Mouse (Mus musculus): ENCODE data around the gene Sgta. TPM values are rescaled to one million over a fixed set of nuclear protein-coding genes. Genes with fewer than 3 reads are reported as not detected.

Gene Sgta
- 104 and 170 TPM in 2 replicates for polyA plus RNA-seq (2012; ENCODE audit: low replicate concordance)

DNA sequence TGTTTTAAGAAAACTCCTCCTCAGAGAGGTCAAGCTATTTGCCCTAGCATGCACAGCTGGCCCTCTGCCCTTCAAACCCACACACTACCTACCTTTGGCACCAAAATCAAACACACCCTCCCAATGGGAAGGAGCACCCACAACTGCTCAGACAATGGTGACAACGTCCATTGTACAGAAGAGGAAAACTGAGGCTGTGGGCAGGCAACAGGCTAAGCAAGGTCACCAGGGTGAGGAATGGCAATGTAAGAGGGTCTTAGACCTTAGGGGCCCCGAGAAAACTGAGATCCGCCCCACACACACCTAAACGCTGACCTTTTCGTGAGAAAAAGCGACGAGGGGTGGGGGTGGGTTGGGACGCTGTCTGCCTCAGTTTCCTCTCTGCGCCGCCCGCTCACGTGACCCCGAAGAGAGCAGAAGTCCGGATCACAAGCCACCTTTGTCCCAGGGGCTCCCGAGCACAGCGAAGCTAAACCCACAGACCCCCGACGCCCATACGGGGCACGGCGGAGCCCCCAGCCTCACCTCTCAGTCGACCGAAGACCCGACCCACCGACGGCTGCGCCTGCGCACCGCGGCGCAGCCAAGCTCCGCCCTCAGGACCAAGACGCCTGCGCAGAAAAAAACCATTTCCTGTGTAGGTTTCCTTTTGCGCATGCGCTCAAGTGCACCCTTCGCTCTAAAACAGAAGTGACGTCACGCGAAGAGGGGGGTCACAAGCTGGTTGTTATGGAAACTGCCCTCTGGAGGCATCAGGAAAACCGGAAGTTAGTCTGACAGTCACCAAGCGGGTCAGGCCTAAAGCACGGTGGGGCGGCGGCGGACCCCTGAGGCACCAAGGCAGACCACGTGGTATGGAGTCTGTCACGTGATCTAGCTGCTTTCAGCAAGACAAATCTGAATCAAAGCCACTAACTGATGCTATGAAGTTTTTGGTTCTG, at the start of gene Sgta:
Gene Sgta, minus strand, starts transcription at position 579 of the 941 bp plus-strand sequence.

DNA sequence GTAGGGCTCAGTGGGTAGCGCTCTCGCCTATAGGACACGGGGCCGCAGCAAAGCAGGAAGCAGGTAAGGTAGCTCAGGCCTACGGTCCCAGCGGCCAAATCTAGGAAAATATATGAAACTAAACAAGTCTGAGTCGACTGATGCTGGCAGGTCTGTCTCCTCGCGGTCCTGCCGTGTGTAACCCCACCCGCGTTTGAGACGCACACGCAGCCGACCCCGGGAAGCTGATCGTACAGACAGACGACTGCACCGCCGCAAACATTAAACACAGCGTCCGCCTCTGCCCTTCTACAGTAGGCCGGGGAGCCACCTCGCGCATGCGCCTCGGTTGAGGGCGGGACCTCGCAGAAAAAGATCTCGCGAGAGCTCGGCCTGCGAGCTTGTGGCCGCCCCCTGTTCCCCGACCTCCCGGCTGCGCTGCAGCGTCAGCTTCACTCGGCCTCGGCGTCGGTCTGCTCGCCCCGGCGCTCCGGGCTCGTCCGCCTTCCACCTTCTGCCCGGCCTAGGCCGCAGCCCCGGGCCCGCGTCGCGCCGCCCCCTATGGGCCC, 45.7 kb upstream of the Sgta start, which contains the start of gene Map2k2:
Gene Map2k2, plus strand, starts transcription at position 351 of the 548 bp plus-strand sequence.

DNA sequence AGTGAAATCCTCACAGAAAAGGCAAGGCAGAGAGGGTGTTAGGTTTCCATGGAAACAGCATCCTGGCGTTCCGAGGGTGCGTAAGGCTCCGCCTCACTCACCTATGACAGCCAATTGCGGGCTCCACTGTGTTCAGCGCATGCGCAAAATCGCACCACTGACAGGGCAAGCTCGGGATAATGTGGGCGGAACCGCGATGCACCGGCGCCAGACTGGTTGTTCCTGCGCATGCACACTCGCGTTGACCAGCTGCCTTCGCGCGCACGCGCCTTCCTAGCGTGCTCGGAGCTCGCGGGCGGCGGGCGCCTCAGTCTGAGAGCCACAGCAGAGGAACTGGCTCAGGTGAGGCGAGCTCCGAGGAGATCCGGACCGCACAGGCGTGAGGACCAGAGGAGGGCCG, 9.9 kb upstream of the Sgta start, which contains the start of gene Thop1:
Gene Thop1, plus strand, starts transcription at position 200 of the 400 bp plus-strand sequence.

DNA sequence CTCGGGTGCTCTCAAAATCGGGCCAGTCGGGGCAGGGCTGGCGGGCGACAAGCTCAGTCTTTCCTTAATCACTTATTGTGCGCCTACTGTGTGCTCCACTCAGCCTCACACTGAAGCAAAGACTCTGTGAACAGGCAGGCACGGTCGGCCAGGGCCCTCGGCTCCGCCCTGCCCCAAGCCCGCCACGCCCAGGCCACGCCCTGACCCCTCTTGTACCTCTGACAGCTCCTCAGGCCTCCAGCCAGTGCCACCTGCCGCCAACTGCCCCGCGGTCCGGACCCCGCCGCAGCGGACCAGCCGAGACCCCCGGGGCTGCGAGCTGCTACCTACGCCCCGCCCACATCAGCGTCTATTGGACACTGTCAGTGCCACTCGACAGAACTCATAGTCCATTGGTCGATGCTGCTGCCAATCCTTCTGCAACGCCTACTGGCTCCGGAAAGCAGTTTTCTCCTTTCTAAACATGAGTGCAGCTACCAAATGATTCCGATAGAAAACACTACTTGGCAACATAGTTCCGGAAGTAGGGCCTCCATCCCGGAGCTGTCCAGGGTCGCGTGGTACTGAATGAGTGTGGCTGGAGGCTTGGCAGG, 22.9 kb downstream of the Sgta start, which contains the start of gene Slc39a3:
Gene Slc39a3, minus strand, starts transcription at position 439 of the 593 bp plus-strand sequence.

DNA sequence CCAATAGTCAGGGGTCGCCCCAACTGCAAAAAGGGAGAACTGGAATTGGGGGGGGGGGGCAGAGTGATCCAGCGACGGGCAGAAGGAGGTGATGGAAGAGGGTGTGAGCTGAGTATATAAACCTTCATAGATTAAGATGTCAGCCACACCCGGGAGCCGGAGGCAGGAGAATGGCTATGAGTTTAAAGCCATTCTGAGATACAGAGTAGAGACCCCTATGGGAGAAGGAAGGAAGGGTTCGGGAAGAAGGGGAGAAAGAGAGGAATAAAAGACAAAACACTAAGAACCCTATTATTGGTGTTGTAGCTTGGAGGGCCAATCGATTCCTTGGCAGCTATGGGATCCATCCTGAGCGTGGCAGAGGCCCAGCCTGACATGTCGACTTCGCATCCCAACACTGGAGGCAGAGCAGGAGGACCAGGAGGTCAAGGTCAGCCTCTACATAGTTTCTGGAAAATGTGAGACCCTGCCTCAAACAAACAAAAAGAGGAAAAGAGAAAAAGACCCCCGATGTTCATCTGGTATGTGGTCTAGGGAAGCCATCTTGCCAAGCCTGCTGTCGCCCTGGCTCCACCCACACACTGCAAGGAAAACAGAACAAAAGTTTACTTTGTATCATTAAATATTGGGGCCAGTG, 34.2 kb downstream of the Sgta start, which contains the start of gene Diras1:
Gene Diras1, minus strand, starts transcription at position 24 of the 637 bp plus-strand sequence.

DNA sequence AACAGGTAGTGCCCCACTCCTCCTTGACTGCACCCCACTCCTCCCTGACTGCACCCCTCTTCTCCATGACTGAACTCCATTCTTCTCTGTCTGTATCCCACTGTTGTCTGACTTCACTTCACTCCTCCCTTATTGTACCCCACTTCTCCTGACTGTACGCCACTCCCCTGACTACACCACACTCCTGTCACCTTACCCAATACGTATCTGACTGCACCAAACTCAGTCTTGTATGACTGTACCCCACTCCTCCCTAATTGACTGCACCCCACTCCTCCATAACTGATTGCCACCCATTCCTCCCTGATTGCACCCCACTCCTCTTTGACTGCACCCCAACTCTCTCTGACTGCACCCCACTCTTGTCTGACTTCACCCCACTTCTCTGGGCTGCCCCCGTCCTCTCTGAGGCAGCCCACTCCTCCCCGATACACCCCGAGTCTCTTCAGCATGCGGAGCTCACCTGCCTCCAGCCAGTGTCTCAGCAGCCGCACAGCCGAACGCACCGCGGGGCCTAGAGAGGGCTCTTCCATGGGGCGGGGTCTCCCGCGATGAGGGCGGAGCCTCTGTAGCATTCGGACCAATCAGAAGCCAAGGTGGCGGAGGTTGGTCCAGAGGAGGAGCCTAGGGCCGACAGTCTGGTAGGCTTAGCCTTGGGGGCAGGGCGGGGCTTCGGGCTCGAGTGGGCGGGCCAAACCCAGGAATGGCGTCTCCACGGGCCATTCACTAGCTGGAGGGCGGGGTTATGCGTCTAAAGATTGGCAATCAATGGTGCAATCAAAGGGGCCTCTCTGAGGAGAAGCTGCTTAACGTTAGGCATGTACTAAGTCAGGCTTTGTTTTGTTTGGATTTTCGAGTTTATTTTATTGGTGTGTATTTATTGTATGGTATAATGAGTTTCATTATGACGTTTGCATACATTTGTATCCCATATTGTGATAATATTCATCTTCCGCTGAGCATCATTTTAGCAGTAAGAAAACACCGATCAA, 45.3 kb downstream of the Sgta start, which contains the start of gene Gng7:
Gene Gng7, minus strand, starts transcription at position 553 of the 992 bp plus-strand sequence.

Other genes starting within 250 kb of the Sgta start
- not detected in 2 replicates for gene Jsrp1, start 246.7 kb downstream of the Sgta start, polyA plus RNA-seq (2012; ENCODE audit: low replicate concordance)
- 1,467 and 1,742 TPM in 2 replicates for gene Oaz1, start 233.5 kb downstream of the Sgta start, polyA plus RNA-seq (2012; ENCODE audit: low replicate concordance)
- gene Lingo3, start 216.1 kb downstream of the Sgta start, polyA plus RNA-seq (2012; ENCODE audit: low replicate concordance), result 0.04 TPM in 1 of 2 replicates, not detected in the other
- 51.6 and 117 TPM in 2 replicates for gene Lsm7, start 205.0 kb downstream of the Sgta start, polyA plus RNA-seq (2012; ENCODE audit: low replicate concordance)
- gene Sppl2b, start 204.9 kb downstream of the Sgta start, polyA plus RNA-seq (2012; ENCODE audit: low replicate concordance), result 75.7 and 79.0 TPM in 2 replicates
- gene Tmprss9, start 188.3 kb downstream of the Sgta start, polyA plus RNA-seq (2012; ENCODE audit: low replicate concordance), result not detected in 2 replicates
- 115 and 162 TPM in 2 replicates for gene Timm13, start 159.2 kb downstream of the Sgta start, polyA plus RNA-seq (2012; ENCODE audit: low replicate concordance)
- gene Lmnb2, start 141.9 kb downstream of the Sgta start, polyA plus RNA-seq (2012; ENCODE audit: low replicate concordance), result 14.5 and 18.6 TPM in 2 replicates
- gene Gadd45b, start 130.1 kb downstream of the Sgta start, polyA plus RNA-seq (2012; ENCODE audit: low replicate concordance), result 32.8 and 53.4 TPM in 2 replicates
- gene Gng7, start 45.2 kb downstream of the Sgta start, polyA plus RNA-seq (2012; ENCODE audit: low replicate concordance), result 0.51 and 0.75 TPM in 2 replicates
- gene Diras1, start 34.5 kb downstream of the Sgta start, polyA plus RNA-seq (2012; ENCODE audit: low replicate concordance), result not detected in 2 replicates
- 20.4 and 23.3 TPM in 2 replicates for gene Slc39a3, start 22.8 kb downstream of the Sgta start, polyA plus RNA-seq (2012; ENCODE audit: low replicate concordance)
- gene Thop1, start 9.9 kb upstream of the Sgta start, polyA plus RNA-seq (2012; ENCODE audit: low replicate concordance), result 20.3 and 22.9 TPM in 2 replicates
- gene Creb3l3, start 38.7 kb upstream of the Sgta start, polyA plus RNA-seq (2012; ENCODE audit: low replicate concordance), result 0.24 and 0.30 TPM in 2 replicates
- gene Map2k2, start 45.7 kb upstream of the Sgta start, polyA plus RNA-seq (2012; ENCODE audit: low replicate concordance), result 241 and 608 TPM in 2 replicates
- gene Zbtb7a, start 75.0 kb upstream of the Sgta start, polyA plus RNA-seq (2012; ENCODE audit: low replicate concordance), result 198 and 333 TPM in 2 replicates
- 72.6 and 164 TPM in 2 replicates for gene Pias4, start 107.7 kb upstream of the Sgta start, polyA plus RNA-seq (2012; ENCODE audit: low replicate concordance)
- 495 and 2,413 TPM in 2 replicates for gene Eef2, start 116.5 kb upstream of the Sgta start, polyA plus RNA-seq (2012; ENCODE audit: low replicate concordance)
- gene Dapk3, start 122.8 kb upstream of the Sgta start, polyA plus RNA-seq (2012; ENCODE audit: low replicate concordance), result 53.4 and 152 TPM in 2 replicates
- 0.09 TPM in 1 of 2 replicates, not detected in the other for gene 4930442H23Rik, start 123.7 kb upstream of the Sgta start, polyA plus RNA-seq (2012; ENCODE audit: low replicate concordance)
- gene Nmrk2, start 141.9 kb upstream of the Sgta start, polyA plus RNA-seq (2012; ENCODE audit: low replicate concordance), result not detected in 2 replicates
- 0.53 and 0.94 TPM in 2 replicates for gene Atcay, start 170.7 kb upstream of the Sgta start, polyA plus RNA-seq (2012; ENCODE audit: low replicate concordance)
- gene Zfr2, start 173.0 kb upstream of the Sgta start, polyA plus RNA-seq (2012; ENCODE audit: low replicate concordance), result 4.0 and 8.6 TPM in 2 replicates
- 31.4 and 107 TPM in 2 replicates for gene Matk, start 192.8 kb upstream of the Sgta start, polyA plus RNA-seq (2012; ENCODE audit: low replicate concordance)
- 314 and 329 TPM in 2 replicates for gene Mrpl54, start 206.8 kb upstream of the Sgta start, polyA plus RNA-seq (2012; ENCODE audit: low replicate concordance)
- gene Apba3, start 206.8 kb upstream of the Sgta start, polyA plus RNA-seq (2012; ENCODE audit: low replicate concordance), result 70.4 and 133 TPM in 2 replicates
- gene Tjp3, start 231.4 kb upstream of the Sgta start, polyA plus RNA-seq (2012; ENCODE audit: low replicate concordance), result 15.0 and 35.0 TPM in 2 replicates
- gene Pip5k1c, start 232.8 kb upstream of the Sgta start, polyA plus RNA-seq (2012; ENCODE audit: low replicate concordance), result 245 and 665 TPM in 2 replicates